Mouse (Mus musculus): ENCODE results near the gene Sec22b. TPM values are rescaled to one million over a fixed set of nuclear protein-coding genes. Genes with fewer than 3 reads are reported as not detected.

Sec22b gene
- 35.7 and 42.1 TPM in 2 replicates for total RNA-seq (2017)

DNA sequence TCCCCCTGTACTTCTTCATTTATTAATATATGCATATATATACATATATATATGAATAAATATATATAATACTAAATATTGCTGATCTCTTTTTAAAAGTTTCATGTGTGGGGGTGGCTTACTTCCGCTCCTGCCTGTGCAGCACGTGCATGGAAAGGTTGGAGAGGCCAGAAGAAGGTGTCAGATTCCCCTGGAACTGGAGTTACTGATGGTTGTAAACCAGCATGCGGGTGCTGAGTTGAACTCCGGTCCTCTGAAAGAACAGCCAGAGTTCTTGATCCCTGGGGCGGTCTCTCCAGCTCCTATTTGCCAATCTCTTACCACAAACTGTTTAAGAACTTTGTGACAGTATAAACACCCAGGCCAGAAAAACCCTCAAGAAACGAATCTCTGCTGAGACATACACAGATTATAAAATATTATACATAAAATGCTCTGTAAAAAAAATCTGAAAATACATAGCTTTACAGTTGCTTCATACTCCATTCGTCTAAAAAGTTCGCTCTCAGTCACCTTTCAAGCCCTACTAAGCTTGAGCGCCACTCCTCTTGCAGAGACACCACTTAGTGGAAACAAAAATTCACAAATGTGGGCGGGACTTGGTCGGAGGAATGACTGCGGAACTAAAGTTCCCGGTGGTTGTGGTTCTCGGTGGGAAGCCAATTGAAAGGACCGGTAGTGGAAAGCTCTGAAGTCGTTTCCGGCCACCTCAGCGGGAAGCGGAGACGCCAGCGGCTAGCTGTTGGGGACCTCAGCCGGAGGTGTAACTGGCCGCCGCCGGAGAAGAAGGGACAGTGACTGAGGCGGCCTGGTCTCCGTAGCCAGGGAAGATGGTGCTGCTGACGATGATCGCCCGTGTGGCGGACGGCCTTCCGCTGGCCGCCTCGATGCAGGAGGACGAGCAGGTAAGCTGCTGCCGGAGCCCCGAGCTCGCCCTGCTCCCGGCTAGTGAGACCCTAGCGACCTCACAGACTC is at the start of gene Sec22b:
Sec22b (plus strand) TSS at position 675 of the 975 bp plus-strand sequence.
- ATAC-seq (ENCODE audit: extremely low read depth, insufficient number of reproducible peaks, low FRiP score, poor library complexity, severe bottlenecking), result peak; percentile 96

DNA sequence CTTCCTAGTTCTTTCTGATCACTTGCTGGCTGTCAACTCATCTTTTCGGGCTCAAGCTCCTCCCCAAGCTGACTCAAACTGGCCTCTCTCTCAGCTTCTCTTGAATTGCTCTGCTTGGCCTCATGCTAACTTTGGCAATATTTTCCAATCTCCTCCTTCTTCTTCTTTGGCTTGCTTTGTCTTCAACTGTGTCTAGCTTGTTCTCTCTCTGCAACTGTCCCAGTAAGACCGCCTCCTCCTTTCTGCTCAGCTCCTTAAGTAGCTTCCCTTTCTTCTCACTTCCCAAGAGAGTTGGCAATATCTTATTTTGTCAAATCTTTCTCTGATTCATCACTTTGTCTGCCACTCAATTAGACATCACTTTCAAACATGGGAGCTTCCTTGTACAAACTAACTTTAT is 49.2 kb upstream of the Sec22b start:
- ATAC-seq (ENCODE audit: extremely low read depth, insufficient number of reproducible peaks, low FRiP score, poor library complexity, severe bottlenecking), result no peak

DNA sequence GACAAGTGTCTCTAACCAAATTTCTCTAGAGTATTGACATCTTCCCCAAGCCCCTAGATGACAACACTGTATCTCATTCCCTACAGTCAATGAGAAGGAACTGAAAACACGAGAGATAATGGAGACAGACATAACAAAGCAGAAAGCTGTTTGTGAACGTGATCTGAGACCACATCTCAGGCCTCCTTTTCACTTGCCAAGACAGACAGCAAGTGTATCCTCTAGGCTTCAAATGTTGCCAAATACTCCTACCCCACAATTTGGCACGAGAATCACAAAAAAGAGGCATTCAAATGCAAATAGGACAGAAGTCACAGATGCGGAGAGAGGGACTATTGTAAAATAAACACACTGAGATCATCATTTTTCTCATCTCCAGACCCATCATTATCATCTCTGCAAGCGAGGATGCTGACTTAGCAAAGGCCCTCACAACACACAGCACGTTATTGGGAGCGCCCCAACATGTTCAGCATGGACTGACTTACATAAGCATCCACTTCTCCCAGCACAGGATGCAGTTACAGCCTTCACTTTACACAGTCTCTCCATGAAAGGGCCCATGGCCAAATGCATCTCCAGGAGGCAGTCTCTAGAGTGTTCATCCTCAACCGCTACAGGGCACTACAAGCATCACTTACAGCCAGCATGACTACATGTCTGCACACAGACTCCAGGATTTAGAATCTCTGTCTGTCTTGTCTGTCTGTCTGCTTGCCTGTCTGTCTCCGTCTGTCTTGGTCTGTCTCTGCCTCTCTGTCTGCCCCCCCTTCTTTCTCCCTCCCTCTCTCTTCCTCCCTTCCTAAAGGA is 46.2 kb upstream of the Sec22b start:
- no peak for ATAC-seq (ENCODE audit: extremely low read depth, insufficient number of reproducible peaks, low FRiP score, poor library complexity, severe bottlenecking)

DNA sequence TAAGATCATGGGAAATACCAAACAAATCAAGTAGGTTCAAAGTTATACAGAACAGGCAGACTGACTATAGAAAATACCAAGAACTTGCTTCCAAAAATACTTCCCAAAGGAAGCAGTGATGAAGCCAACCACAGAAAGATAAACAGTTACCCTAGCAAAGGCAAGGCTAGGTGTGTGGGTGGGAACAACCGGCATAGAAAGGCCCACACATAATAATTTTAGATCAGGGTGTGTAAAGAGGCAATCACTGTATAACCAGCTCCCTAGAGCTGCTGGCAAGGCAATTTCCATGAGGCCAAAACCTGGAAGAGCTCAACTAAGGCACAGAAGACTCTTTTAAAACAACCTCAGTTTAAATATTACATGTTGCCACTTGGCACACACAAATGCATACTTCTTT is 41.6 kb upstream of the Sec22b start:
- ATAC-seq (ENCODE audit: extremely low read depth, insufficient number of reproducible peaks, low FRiP score, poor library complexity, severe bottlenecking), result no peak

DNA sequence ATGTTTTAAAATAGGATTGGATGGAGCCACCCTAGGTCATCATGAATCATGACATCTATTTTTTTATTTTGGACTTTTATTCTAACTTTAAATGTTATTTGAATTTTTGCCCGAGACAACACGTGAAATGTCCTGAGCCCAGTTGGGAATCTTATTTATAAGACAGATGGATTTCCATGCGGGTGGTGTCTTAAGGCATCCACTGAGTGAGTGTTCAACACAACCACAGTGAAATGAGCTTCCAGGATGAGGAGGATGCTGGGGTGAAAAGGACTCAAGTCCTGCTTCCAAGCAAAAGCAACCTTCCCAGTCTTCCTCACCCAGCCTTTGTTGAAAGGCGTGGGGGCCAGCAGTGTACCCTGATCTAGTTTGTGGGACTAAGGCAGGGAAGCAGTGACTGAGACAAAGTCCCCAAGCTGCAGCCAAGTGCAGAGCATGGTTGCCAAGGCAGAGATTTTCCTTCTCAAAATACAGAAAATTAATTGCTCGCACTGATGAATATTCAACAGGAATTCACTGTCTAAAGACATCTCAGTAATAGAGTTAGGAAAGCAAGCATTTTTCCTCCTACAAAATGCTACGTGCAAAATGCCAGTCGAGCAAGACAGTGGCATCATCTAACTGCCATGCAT is 40.1 kb upstream of the Sec22b start:
- no peak for ATAC-seq (ENCODE audit: extremely low read depth, insufficient number of reproducible peaks, low FRiP score, poor library complexity, severe bottlenecking)

DNA sequence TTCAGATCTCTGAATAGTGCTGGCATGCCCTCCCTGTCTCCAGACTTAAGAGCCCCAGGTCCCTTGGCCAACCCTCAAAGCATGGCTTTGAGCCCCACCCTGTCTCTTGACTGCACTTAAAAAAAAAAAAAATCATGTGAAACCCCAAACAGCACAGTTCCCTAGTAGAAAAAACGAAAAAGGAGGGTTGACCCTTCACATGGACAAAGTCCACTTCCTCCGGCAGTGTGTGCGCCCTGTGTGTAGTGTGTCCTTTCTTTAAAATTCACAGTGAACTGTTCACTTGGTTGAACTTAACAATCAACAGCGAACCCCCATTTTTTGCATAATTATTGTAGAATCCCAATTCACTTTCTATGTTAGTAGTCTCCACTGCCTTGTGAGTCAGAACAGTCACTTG is 34.3 kb upstream of the Sec22b start:
- no peak for ATAC-seq (ENCODE audit: extremely low read depth, insufficient number of reproducible peaks, low FRiP score, poor library complexity, severe bottlenecking)

DNA sequence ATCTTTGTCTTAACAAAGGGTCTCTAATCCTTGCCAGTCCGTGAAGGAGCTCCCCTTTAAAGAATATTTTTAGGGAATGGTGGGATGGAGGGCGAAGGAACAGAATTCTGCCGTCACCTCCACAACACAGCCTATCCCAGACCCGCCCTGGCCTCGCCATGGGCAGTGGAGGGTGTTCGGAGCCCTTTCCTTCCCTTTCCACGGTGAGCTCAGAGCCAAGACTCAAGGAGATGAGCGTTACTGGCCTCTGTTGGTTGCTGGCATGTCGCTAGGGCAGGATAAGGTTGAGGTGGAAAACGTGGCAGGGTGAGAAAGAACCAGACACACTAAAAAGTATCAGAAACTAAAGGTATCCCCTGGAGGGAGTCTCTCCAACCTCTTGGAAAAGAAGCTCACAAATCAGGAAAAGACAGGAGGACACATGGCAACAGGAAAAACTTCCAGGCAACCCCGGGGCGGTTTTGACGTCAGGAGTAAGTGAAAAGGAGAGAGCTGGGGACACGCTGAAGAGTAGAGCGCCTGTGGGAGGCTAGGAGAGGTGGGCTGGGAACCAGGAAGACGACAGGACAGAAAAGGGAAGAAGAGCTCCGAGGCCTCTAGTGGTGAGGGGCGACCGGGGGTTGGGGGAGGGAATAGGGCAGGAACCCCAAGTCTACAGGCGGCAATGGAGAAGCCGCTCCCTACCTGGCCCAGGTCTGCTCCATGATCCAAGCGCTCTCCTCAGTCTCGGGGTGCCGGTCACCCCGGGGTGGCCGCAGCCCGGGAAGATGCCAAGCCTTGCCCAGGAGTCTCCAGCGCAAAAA is 33.6 kb upstream of the Sec22b start:
- no peak for ATAC-seq (ENCODE audit: extremely low read depth, insufficient number of reproducible peaks, low FRiP score, poor library complexity, severe bottlenecking)

DNA sequence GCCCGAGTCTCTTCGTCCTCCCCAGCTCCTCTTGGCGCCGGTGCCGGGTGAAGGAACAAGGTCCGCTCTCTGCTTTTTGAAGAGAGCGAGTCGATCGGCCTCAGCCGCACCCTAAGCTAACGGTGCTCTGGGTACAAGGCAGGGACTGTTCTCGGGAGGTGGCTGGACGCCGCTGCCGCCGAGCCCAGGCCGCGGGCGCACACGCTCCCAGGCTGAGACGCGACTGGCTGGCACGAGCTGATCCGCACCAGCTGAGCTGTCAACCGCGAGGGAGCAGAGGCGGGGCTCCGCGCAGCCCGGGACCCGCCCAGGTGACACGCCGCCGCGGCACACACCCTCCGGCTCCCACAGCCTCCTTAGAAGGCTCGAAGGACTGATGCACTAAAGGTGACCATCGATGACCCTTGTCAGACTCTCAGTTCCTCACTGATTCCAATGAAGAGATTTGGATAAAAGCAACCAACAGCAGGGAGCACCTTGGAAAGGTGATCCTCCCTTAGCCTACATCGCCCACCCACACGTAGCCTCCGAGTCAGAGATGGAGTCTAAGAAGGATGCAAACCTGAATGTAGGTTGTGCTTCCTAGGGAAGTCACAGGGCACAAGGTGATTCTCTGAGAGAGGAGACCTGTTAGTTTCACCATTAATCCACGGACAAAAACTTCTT is 32.8 kb upstream of the Sec22b start:
- ATAC-seq (ENCODE audit: extremely low read depth, insufficient number of reproducible peaks, low FRiP score, poor library complexity, severe bottlenecking), result peak; percentile 19; the same call in 1 of the 2 replicates

DNA sequence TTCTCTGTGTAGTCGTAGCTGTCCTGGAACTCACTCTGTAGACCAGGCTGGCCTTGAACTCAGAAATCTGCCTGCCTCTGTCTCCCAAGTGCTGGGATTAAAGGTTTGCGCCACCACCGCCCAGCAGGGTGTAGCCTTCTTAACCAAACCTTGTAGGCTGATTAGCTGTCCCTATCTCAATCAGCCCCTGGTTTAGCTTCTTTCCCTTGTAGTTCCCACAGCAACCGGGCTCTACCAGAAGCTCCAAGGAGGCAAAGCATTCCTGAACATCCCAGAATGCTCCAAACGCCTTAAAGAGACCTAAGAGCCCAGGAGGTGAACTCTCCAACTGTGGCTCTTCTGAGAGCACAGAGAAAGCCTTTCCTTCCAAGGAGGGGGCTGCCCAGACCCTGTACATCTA is 32.3 kb upstream of the Sec22b start:
- ATAC-seq (ENCODE audit: extremely low read depth, insufficient number of reproducible peaks, low FRiP score, poor library complexity, severe bottlenecking), result no peak

DNA sequence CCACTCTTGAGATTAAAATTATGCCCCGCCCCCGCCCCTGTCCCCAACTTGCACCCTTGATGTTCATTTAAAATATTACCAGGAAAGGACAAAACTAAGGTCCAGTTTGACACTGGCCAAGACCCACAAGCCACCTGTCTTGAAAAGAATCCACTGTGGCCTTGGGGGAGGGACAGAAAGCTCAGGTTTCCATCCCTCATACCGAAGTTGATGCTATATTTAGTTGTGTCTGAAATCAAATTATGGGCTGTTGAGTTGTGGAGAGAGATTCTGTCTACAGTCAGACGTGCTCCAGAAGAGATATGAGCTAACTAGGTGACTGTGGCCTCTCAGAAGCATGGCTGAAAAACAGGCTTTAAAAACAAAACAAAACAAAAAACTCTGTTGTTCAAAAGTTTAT is 31.3 kb upstream of the Sec22b start:
- no peak for ATAC-seq (ENCODE audit: extremely low read depth, insufficient number of reproducible peaks, low FRiP score, poor library complexity, severe bottlenecking)

DNA sequence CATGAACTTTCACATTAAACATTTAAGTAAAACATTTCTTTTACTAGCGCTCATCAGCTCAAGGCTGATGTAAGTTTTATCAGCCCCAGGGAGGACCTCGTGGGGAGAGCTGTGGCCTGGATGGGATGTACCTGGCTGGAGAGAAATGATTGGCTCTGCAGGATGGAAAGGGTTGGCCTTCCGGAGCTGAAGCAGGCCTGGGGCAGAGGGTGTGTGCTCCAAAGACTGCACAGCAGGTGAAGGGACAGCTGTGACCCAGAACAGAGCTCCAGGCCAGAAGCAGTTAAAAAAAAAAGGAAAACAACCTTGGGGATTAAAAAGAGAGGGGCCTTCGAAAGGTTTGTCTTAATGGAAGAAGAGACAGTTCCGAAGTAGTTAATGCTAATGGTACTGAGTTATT is 26.2 kb upstream of the Sec22b start:
- no peak for ATAC-seq (ENCODE audit: extremely low read depth, insufficient number of reproducible peaks, low FRiP score, poor library complexity, severe bottlenecking)

DNA sequence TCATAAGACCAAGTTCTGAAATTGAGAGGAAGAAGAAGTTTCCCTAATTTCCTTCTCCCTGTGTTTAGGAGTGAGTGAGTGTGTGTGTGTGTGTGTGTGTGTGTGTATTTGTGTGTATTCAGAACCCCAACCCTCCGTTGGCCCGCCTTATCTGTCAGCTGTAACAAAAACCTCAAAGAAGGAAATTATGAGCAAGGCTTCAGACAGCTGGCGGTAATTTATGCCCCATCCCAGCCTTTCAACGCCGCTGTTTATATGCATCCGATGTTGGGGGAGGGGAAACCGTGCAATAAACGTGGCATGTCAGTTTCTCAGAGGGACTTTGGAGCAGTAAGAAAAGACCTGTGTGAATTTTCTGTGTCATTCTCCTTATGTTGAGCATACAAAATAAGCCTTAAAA is 24.7 kb upstream of the Sec22b start:
- no peak for ATAC-seq (ENCODE audit: extremely low read depth, insufficient number of reproducible peaks, low FRiP score, poor library complexity, severe bottlenecking)

DNA sequence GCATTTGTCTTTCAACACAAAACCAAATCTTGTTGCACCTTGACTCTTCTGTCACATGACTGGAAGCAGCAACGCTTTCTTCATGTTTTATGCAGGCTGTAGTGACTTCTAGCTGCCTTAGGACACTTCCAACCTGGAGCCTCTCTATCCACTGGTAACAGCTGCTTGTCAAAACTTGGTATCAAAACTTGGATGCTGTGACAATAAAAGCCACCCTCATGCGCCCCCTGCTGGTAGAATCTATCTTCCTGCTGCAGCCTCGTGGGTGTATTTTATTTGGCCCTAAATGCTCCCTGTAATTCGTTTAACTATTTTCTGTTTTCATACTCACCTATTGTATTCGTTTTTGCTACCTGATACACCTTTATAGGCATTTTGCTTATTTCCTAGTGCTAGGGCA is 21.8 kb upstream of the Sec22b start:
- peak; percentile 44; the same call in 1 of the 2 replicates for ATAC-seq (ENCODE audit: extremely low read depth, insufficient number of reproducible peaks, low FRiP score, poor library complexity, severe bottlenecking)

DNA sequence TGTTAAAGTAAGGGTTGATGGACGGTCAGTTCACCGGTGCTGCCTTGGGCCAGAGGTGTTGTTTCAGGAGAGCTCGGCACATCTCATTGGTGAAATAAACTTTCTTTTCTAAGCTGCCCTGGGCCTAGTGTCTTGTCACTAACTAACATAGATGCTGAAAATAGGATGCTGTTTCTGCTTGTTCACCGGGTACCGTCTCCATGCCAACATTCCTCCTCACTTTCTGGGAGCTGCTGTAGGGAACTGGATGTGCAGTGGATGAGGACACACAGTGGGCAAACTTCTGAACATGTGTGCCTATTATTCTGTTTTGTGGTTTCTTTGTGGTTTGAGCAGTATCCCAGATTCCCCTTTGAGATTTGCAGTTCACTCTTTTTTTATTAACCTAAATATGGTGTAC is 19.4 kb upstream of the Sec22b start:
- ATAC-seq (ENCODE audit: extremely low read depth, insufficient number of reproducible peaks, low FRiP score, poor library complexity, severe bottlenecking), result no peak

DNA sequence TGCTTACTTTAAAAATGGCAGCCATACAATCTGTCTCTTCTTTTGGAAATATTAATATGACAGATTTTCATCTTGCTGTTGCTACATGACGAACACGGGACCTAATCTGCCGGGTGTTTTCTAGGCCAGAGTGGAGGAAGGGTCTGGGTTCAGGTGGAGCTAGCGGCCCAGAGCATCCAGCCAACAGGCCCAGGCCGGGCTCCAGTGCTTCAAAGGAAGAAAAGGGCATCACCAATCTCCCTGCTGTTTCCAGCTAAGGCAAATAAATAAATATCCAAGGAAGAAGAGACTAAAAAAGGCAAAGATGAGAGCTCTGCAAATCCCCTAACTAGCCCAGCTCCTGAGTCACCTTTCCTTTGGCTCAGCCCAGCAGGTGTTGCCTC is 13.2 kb upstream of the Sec22b start:
- ATAC-seq (ENCODE audit: extremely low read depth, insufficient number of reproducible peaks, low FRiP score, poor library complexity, severe bottlenecking), result no peak

DNA sequence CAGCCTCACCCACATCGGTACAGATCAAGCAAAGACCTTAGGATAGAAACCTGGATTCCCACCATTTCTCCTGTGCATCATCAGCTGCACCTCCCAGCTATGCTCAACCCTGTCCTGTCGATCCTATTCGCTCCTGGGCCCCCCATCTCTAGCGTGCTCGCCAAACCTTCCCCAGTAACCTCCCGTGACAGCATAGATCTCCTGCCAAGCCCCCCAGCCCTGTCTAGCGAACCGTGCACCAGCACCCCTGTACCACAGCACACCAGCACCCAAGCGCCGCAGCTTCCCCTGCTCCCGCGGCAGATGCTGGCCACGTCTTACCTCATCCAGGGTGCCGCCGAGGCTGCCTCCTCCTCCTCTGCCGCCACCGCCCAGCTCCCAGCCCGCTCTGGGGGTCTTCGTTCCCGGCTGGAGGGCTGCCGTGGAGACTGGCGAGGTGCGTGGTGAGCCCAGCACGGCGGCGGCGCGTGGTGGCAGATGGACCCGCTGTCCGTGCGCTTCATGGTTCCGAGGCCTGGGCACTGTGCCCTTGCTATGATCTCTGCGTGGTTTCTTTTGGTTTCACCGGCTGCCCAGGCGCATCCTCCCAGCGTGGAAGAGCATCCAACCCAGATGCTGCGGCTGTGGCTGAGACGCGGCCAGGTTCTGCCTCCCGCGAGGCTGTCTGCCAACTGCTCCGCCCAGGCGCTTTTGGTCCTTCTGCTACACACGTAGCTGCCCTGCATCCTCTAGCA is 12.7 kb upstream of the Sec22b start, which contains the start of gene Pde4dip:
Pde4dip (minus strand) TSS at position 540 of the 734 bp plus-strand sequence.
- ATAC-seq (ENCODE audit: extremely low read depth, insufficient number of reproducible peaks, low FRiP score, poor library complexity, severe bottlenecking), result no peak

DNA sequence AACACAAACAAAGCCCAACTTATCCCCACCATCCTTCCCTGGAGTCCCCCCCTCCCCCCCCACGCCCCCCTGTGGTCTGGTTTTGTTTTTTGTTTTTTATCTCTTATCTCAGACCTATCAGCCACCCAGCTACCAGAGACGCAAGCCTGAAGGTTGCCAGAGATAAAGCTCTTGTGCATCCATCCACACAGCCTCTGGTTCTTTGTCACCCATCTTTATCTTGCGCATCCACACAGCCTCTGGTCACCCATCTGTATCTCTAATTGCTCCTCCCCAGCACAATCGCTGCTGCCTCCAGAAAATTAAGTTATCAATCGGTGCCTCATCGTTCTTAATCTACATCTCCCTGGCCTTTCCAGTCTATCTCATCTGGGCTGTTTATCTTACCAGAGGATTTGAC is 10.8 kb upstream of the Sec22b start:
- ATAC-seq (ENCODE audit: extremely low read depth, insufficient number of reproducible peaks, low FRiP score, poor library complexity, severe bottlenecking), result no peak

DNA sequence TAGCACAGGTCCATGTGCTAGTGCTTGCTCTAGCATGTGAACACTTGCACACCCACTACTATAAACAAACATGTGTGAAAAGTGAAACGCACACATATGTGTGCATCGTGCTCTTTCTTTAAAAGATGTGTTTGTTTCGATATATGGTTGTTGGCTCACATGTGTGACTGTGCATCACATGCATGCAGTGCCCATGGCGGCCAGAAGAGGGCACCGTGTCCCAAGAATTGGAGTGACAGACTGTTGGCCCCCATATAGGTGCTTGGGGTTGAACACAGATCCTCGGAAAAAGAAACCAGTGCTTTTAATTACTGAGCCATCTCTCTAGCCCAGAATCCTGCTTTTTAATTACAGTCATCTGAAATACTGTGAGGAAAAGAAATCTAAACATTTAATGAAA is 6.3 kb upstream of the Sec22b start:
- ATAC-seq (ENCODE audit: extremely low read depth, insufficient number of reproducible peaks, low FRiP score, poor library complexity, severe bottlenecking), result no peak
